Mouse (Mus musculus) central nervous system, embryonic 14 days (tissue): Measurements from ENCODE around the gene Olfr800. TPM values are rescaled to one million over a fixed set of nuclear protein-coding genes. Genes with fewer than 3 reads are reported as not detected.

Experiments
- polyA plus RNA-seq: library from polyadenylated mRNA; depleted of rRNA; stranded (reverse); fragments of >200 nt; gene quantifications from 2 replicates; pipeline ENCODE4 v1.2.3, GENCODE M21; 2012; rRNA removed

Gene Olfr800
- polyA plus RNA-seq = not detected in 2 replicates

DNA sequence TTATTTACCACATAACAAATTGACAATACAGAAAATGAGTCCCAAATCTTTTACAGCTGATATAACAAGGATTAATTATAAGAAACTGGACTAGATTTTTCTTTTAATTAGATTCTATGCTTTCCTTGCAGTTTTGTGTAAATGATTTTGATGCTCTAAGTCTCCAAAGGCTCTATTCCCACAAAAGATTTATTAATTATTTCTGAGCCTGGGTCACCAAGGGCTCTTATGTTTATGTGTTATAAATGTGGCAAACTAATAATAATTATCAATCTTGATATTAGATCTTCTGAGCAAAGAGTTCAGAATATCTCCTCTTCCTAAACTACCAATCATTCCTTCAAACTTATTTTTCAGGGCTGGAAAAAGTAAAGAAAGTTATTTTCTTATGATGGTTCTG, at the start of gene Olfr800:
Olfr800 (plus strand) TSS at position 301 of the 400 bp plus-strand sequence.

DNA sequence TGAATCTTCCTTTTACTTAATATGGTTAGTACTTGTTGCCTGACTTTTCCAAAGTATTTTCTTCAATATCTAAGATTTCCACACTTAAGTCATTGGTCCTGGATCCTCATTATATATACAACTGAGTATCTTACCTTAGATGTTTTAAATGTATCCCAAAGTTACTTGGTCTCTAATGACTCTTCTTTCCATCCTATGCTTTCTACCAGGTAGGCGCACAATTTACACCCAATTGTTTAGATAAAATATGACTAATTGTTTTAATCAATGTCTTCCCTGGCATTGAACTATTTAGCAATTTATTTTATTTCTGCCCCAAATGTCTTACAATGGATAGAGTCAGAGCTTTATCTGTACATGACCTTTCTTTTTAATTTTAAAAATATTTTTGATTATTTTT, 45.0 kb upstream of the Olfr800 start, which contains the start of gene Olfr796:
Olfr796 (minus strand) TSS at position 101 of the 400 bp plus-strand sequence.

DNA sequence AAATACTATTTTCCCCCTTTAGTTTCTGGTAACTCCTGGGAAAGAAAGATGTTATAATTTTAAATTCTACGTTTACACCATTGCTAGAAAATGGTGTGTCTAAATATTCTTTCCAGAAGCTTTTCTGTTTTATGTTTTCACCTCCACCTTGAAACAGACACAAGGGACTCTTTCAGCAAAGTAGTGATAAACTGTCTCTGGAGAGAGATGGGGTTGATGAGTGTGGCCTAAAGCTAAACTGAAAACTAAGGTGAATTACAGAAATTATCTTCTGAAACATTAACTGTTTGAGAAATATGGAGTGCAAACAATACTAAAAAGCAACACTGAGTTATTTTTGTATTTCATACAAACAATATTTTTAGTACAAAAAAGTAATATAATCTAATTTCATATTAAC, 29.7 kb upstream of the Olfr800 start, which contains the start of gene Olfr798:
Olfr798 (minus strand) TSS at position 101 of the 400 bp plus-strand sequence.

DNA sequence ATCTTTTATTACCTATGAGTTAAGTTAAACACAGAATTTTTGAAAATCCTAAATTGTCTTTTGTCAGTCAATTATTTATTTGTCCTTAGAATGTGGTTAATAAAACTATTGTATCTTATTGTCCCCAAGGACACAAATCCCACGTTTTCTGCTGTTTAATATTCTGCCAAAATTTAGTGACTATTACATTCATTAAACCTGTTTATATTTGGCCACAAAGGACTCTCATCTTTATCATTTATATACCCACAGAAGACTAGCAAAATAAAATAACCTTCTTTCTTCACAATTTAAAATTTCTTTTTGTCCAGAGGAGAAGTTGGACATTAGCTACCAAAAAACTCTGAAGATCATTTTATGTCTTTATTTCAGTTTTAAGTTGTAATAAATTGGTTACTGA, 20.3 kb upstream of the Olfr800 start, which contains the start of gene Olfr799:
Olfr799 (plus strand) TSS at position 301 of the 400 bp plus-strand sequence.

DNA sequence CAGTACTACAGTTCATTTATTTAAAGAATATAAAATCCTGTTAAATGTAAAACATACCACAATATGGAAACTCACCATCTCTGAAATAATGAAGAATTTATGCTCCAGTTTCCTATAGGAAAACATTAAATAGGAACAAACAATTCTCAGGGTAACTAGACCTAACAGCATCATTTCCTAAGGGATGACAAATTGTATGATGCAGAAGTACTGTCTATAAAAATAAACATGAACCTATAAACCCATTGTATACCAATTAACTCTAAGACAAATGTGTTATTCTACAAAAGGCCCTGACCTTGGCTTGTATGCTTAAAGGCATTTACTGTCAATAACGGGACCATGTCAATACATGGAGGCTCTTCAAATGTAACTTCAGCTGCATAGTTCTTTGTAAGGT, 16.3 kb downstream of the Olfr800 start, which contains the start of gene Olfr801:
Olfr801 (minus strand) TSS at position 101 of the 400 bp plus-strand sequence.

DNA sequence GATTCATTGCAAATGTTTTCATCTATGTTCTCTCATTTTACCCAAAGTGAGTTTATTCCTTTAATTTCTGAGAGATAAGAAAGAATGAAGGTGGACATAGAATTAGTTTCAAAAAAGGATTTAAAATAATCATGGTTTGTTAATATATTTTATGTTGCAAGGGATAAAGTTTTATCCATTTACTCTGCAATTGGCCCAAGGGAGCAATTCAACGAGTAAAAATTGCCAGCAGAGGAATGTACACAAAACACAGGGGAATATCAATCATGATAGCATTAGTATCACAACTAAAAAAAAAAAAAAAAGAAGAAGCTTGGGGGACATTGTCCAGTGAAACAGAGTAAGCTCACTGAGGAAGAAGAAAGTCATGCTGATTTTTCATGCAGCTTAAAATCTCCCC, 30.6 kb downstream of the Olfr800 start, which contains the start of gene Olfr802:
Olfr802 (minus strand) TSS at position 101 of the 400 bp plus-strand sequence.

DNA sequence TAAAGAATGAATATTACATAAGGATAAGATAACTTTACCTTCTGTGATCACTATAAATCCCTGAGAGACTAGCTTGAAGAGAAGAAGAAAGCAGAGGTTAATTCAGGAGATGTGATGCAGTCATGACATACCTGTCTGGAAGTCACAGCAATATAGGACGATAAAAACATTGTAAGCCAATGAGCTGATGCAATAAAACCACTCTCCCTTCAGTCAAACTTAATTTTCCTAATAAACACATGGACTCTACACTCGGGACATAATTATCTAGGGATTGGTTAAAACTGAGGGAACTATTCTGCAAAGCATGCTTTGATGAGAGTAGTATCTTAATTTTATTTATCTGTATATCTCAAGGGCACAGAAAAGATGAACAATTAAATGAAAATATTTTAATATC, 36.7 kb downstream of the Olfr800 start, which contains the start of gene Olfr803:
Olfr803 (minus strand) TSS at position 101 of the 400 bp plus-strand sequence.

DNA sequence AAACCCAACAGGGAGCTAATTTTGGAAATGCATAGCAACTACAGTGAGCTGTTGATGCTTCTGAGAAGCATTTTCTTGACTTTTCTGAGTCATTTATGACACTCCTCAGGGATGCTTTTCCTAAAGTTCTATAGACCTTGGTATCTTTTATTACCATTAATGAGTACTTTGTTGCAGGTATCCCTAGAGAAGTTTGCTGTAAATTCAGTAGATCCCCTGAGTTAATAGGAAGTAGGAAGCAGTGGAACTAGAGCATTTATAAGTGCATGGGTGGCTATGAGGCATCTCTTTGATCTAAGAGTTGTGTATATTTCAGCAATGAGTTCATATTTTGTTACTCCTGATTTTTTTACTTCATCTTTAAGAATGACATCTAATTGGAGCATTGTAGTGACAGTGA, 45.4 kb downstream of the Olfr800 start, which contains the start of gene Olfr804:
Olfr804 (plus strand) TSS at position 301 of the 400 bp plus-strand sequence.

Other genes with a start within 250 kb of the Olfr800 start
- gene Olfr786, start 230.4 kb upstream of the Olfr800 start, polyA plus RNA-seq = not detected in 2 replicates
- 0.01 TPM in 1 of 2 replicates, not detected in the other for gene Olfr787, start 195.8 kb upstream of the Olfr800 start, polyA plus RNA-seq
- gene Olfr788, start 186.7 kb upstream of the Olfr800 start, polyA plus RNA-seq = not detected in 2 replicates
- gene Olfr789, start 172.9 kb upstream of the Olfr800 start, polyA plus RNA-seq = not detected in 2 replicates
- not detected in 2 replicates for gene Olfr790, start 159.2 kb upstream of the Olfr800 start, polyA plus RNA-seq
- not detected in 2 replicates for gene Olfr791, start 135.9 kb upstream of the Olfr800 start, polyA plus RNA-seq
- gene Olfr792, start 118.5 kb upstream of the Olfr800 start, polyA plus RNA-seq = not detected in 2 replicates
- not detected in 2 replicates for gene Olfr794, start 90.0 kb upstream of the Olfr800 start, polyA plus RNA-seq
- gene Olfr796, start 45.1 kb upstream of the Olfr800 start, polyA plus RNA-seq = not detected in 2 replicates
- gene Olfr798, start 29.8 kb upstream of the Olfr800 start, polyA plus RNA-seq = not detected in 2 replicates
- gene Olfr799, start 20.2 kb upstream of the Olfr800 start, polyA plus RNA-seq = not detected in 2 replicates
- gene Olfr801, start 16.2 kb downstream of the Olfr800 start, polyA plus RNA-seq = not detected in 2 replicates
- gene Olfr802, start 30.5 kb downstream of the Olfr800 start, polyA plus RNA-seq = not detected in 2 replicates
- not detected in 2 replicates for gene Olfr803, start 36.6 kb downstream of the Olfr800 start, polyA plus RNA-seq
- not detected in 2 replicates for gene Olfr804, start 45.5 kb downstream of the Olfr800 start, polyA plus RNA-seq
- not detected in 2 replicates for gene Olfr805, start 71.7 kb downstream of the Olfr800 start, polyA plus RNA-seq
- gene Olfr806, start 84.2 kb downstream of the Olfr800 start, polyA plus RNA-seq = not detected in 2 replicates
- not detected in 2 replicates for gene Olfr807, start 100.1 kb downstream of the Olfr800 start, polyA plus RNA-seq
- not detected in 2 replicates for gene Olfr808, start 107.8 kb downstream of the Olfr800 start, polyA plus RNA-seq
- gene Olfr809, start 116.9 kb downstream of the Olfr800 start, polyA plus RNA-seq = not detected in 2 replicates
- not detected in 2 replicates for gene Olfr810, start 137.2 kb downstream of the Olfr800 start, polyA plus RNA-seq
- not detected in 2 replicates for gene Olfr811, start 146.7 kb downstream of the Olfr800 start, polyA plus RNA-seq
- not detected in 2 replicates for gene Olfr812, start 188.4 kb downstream of the Olfr800 start, polyA plus RNA-seq
- not detected in 2 replicates for gene Olfr813, start 197.7 kb downstream of the Olfr800 start, polyA plus RNA-seq
- gene Olfr814, start 222.2 kb downstream of the Olfr800 start, polyA plus RNA-seq = not detected in 2 replicates
- gene Olfr815, start 248.2 kb downstream of the Olfr800 start, polyA plus RNA-seq = not detected in 2 replicates